Mouse (Mus musculus): Measurements from ENCODE around the gene Tie1. TPM values are rescaled to one million over a fixed set of nuclear protein-coding genes. Genes with fewer than 3 reads are reported as not detected.

Gene Tie1
- polyA plus RNA-seq, 1 experiment from 2014 or later: not detected

DNA sequence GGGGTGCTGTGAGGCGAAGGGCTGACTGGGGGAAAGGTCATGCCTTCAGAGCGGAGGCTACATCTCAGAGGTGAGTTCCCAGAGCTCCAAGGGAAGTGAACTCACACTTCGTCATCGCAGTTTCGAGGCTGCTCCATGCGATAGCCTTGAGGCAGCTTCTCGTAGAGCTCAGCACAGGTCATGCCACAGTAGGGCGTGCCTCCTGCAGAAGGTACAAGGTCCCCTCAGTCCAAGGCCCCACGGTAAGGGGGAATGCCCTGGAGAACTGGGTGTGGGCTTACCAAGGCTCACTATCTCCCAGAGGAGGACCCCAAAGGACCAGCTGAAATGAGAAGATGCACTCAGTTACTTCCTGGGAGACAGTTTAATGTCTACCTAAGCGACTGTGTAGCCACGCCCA is 17.2 kb downstream of the Tie1 start:
- TF ChIP-seq CTCF (IDR thresholded peaks at IDR 0.05): no peak
- H3K27me3 ChIP-seq: no peaks in the 10 kb centered on the region
- in situ Hi-C loops (cut with MboI; ENCODE audit: low pct_unique_long_range_greater_than_20kb): no loop called here
- ChIA-PET CTCF (no interaction called here), POLR2A (no interaction called here)
- no peak for ATAC-seq
- no peak for DNase-seq (ENCODE audit: low read depth, low spot score)

DNA sequence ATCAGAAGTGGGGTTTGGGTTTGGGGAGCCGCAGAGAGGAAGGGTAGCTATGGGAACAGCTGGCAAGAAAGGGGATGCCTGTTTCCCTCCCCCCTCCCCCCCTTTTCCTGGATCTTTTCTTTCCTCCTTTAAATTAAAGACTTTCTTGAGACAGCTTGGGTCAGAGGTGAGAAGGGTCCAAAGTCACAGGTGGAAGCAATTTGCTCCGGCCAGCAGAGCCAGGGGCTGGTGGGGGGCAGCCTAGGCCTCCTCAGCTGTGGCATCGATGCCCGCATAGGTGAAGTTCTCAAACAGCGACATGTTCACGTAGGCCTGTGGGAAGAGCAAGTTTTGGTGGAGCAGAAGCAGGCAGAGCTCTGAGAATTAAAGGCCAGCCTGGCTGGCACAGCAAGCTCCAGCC is 18.6 kb downstream of the Tie1 start:
- ChIA-PET CTCF (no interaction called here), POLR2A (no interaction called here)
- H3K27me3 ChIP-seq: no peaks in the 10 kb centered on the region
- in situ Hi-C loops (cut with MboI; ENCODE audit: low pct_unique_long_range_greater_than_20kb): no loop called here
- TF ChIP-seq CTCF (IDR thresholded peaks at IDR 0.05): no peak
- ATAC-seq (no peak), DNase-seq (ENCODE audit: low read depth, low spot score) (no peak)

DNA sequence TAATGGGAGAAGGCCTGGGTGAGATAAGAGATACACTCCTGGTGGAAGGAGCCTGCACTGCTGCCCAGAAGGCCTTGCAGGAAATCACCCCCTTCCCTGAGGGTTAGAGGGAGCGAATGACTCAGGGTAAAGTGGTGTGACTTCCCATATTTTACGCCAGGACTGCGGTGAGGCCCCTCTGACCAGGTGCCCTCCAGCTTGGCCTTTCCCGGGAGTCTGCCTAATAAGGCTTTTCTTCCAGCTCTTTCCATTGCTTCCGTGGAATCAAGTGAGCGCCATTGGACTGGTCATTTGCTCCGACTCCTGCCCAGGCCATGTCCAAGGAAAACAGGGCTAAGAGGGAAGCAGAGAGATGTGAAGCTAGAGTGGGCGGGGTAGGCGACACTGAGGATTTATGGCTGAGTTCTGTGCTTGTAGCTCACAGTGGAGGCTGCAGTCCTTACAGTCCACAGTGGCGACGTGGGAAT is 24.1 kb downstream of the Tie1 start:
- TF ChIP-seq CTCF (IDR thresholded peaks at IDR 0.05): no peak
- ATAC-seq (no peak), DNase-seq (ENCODE audit: low read depth, low spot score) (no peak)
- CTCF ChIA-PET: no interaction called here
- POLR2A ChIA-PET: no interaction called here
- no peaks in the 10 kb centered on the region for H3K27me3 ChIP-seq
- in situ Hi-C loops (cut with MboI; ENCODE audit: low pct_unique_long_range_greater_than_20kb): no loop called here

DNA sequence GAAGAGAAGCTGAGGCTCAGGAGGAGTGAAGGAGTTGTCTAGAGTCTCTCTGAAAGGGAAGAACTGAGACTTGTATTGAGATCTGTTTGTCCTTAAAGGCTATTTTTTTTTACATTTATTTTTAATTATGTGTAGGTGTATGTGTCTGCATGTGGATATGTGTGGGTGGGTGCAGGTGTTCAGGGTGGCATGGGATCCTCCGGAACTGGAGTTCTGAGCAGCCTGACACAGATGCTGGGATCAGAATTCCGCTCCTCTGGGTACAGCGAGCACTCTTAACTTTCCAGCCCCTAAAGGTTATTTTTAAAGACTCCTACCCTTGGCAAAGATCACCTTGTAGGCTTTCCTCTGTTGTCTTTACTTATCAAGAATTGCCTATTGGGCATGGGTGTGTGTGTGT is 24.9 kb downstream of the Tie1 start:
- in situ Hi-C loops (cut with MboI; ENCODE audit: low pct_unique_long_range_greater_than_20kb): no loop called here
- no peak for DNase-seq (ENCODE audit: low read depth, low spot score)
- TF ChIP-seq CTCF (IDR thresholded peaks at IDR 0.05): no peak
- ChIA-PET CTCF (no interaction called here), POLR2A (no interaction called here)
- ATAC-seq: no peak
- H3K27me3 ChIP-seq: no peaks in the 10 kb centered on the region

DNA sequence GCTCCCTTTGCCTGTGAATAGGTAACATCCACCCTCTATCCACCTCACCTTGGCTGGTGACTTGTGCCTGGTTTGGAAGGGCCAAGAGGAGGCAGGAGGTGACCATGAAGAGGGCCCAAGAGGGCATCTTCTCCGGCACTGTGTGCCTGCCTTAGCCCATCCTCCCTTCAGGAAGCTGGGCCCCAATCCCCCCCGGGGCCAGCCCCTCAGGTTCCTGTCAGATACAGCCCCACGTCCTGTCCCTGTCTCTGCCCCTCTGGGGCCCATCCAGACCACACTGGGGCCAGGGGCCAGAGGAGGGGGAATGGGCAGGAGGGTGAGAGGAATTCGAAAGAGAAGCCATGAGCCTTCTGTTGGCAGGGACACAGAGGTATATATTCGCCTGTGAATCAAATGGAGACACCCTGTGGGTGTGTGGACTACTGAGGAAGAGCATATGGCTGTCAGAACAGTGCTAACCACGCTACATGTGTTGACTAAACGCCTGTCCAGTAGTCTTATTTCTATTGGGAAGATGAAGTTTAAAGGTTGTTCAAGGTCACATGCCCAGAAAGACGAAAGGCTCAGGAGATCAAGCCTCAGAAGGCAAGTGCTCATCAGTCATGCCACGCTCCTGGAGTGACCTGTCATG is 32.4 kb downstream of the Tie1 start, which contains the start of gene Mpl:
Gene Mpl (minus strand): TSS at position 169 of the 631 bp plus-strand sequence.
- ChIA-PET CTCF (no interaction called here), POLR2A (no interaction called here)
- DNase-seq (ENCODE audit: low read depth, low spot score) (no peak), ATAC-seq (no peak)
- TF ChIP-seq CTCF (IDR thresholded peaks at IDR 0.05): no peak
- in situ Hi-C loops (cut with MboI; ENCODE audit: low pct_unique_long_range_greater_than_20kb): no loop called here
- peaks cover 5% of the 10 kb centered on the region for H3K27me3 ChIP-seq

DNA sequence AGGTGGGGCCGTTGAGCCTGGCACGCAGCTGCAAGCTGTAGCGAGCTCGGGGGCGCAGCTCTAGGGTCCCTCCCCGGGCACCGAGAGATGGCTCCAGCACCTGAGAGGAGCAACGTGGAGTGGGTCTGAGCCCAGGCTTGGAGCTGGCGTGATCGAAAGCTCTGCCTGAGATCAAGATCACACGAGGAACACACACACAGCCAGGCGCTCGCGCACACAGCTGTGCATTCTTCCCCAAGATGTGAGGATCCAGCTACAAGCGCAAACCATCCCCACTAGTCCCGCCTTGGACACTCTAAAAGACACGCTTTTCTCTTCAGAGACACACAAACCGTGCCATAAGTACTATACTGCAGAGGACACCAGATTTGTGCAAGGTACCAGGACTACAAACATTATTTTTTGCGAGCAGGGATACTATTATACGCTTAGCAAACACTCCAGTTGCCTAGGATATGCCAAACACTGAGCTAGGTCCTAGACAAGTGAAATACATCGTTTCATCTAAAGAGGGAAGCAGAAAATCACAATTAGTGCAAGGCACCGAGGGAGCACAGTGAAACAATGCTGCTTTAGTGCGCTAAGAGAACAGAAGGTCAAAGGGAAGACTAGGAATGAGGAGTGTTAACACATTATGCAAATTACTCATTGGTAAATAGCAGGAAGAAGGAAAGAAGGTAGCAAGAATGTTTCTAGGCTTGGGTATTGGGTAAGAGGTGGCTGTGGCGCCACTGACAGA is 43.3 kb downstream of the Tie1 start:
- POLR2A ChIA-PET: no interaction called here
- in situ Hi-C loops (cut with MboI; ENCODE audit: low pct_unique_long_range_greater_than_20kb): no loop called here
- TF ChIP-seq CTCF (IDR thresholded peaks at IDR 0.05): no peak
- H3K27me3 ChIP-seq: peaks cover 14% of the 10 kb centered on the region
- CTCF ChIA-PET: interaction anchor here (1.9 kb wide), 1 partner anchor 120 kb away, joined by 4 read pairs; no protein-coding TSS in a partner anchor
- no peak for DNase-seq (ENCODE audit: low read depth, low spot score)
- no peak for ATAC-seq

DNA sequence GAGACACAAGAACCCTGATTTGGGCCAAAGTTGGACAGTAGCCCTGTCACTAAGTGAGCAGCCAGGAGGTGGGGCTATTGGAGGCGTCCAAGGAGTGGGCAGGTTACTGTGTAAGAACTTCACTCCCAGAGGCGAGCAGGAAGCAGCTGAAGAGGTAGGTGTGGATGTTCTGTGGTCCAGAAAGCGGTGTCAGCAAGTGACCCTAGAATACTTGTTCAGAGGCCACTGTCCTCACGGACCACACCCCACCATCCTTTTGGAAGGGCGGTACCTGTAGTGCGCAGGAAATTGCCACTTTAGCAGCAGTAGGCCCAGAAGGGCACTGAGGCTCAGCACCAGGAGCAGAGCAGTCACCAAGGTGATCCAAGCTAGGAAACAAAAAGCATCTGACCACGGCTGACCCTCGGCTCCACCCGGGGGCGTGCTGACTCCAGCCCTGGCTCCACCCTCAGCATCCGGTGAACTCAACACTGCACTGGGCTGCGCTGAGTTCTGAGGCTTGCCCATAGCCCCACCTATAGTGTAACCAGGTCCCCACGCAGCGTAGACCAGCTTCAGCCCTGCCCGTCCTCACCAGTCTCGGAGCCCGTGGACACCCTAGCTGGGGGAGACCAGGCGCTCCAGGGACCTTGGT is 44.0 kb downstream of the Tie1 start:
- in situ Hi-C loops (cut with MboI; ENCODE audit: low pct_unique_long_range_greater_than_20kb): no loop called here
- peaks cover 14% of the 10 kb centered on the region for H3K27me3 ChIP-seq
- ChIA-PET CTCF (interaction anchor here (1.9 kb wide), 1 partner anchor 120 kb away, joined by 4 read pairs; no protein-coding TSS in a partner anchor), POLR2A (no interaction called here)
- DNase-seq (ENCODE audit: low read depth, low spot score): no peak
- no peak for ATAC-seq
- TF ChIP-seq CTCF (IDR thresholded peaks at IDR 0.05): no peak

DNA sequence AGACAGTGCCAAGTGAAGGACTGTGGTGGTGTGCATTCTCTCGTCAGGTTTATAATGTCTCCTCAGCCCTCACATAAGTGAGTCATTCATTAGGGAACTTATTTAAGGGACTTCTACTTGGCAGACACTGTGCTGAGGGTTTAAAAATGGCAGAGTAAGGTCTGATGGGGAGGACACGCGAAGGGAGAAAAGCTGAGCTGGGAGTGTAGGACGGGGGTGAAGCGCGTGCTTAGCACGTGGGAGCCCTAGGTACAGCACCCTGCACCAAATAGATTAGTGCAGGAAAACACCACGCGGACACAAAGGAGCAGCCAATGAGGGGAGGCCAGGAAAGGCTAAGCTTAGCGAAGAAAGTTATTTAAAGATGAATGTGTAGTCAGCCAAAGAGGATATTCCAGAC is 44.8 kb downstream of the Tie1 start:
- no peak for TF ChIP-seq CTCF (IDR thresholded peaks at IDR 0.05)
- H3K27me3 ChIP-seq: peaks cover 14% of the 10 kb centered on the region
- DNase-seq (ENCODE audit: low read depth, low spot score) (no peak), ATAC-seq (no peak)
- ChIA-PET POLR2A (no interaction called here), CTCF (no interaction called here)
- in situ Hi-C loops (cut with MboI; ENCODE audit: low pct_unique_long_range_greater_than_20kb): no loop called here

DNA sequence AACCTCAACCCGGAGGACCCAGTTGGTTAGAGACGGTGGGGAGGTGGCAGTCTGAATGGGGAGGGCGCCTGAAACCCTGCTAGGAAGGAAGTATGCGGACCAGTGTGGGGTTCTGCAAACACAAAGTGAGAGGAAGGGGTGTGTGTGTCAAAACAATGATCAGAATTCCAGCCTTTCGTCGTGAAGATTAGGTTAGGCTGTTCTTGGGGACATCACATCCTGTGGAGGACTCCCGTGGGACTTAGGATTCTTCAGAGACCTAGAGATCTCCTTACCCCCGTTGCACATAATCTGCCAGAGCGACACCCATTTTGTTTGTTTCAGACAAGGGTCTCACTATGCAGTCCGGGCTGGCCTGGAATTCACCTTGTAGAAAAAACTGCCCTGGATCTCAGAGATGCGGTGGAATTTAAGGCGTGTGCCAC is 52.0 kb downstream of the Tie1 start:
- no peak for DNase-seq (ENCODE audit: low read depth, low spot score)
- ATAC-seq: no peak
- CTCF ChIA-PET: no interaction called here
- no peaks in the 10 kb centered on the region for H3K27me3 ChIP-seq
- no peak for TF ChIP-seq CTCF (IDR thresholded peaks at IDR 0.05)
- POLR2A ChIA-PET: no interaction called here
- in situ Hi-C loops (cut with MboI; ENCODE audit: low pct_unique_long_range_greater_than_20kb): no loop called here

DNA sequence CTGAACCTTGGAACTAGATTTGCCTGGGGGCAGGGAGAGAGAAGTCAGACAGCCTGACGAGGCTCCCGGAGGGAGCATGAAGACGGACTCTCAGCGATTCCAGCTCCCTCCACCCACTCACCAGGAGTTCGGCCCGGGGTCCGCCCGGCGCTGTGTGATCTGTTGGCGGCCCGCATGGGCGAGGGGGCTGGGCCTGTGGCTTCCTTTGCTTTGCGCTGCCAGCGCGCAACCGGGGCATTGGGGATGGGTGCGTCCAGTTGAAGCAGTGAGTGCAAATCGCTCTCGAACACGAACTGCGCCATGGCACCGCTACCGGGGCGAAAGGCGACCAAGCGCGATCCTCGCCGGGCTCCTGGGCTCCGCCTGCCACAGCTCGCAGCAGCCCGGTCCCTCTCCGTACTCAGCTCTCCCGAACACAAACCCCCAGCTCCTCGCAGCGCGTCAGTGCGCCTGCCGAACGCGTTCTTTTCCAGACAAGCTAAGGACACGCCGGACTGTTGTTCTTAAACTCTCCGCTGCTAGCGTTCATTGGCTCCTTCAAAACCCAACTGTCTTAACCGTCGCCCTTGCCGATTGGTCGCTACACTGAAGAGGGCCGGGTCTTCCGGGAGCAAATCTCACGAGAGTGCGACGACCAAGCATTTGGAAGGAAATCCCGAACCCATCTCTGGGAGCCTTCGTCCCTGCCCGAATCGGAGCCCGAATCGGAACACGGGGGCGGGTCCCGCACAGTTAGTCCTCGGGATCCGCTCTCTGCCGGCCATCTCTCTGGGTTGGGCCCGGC is 52.8 kb downstream of the Tie1 start, which contains the start of gene Cdc20:
Gene Cdc20 (minus strand): TSS at position 533 of the 784 bp plus-strand sequence.
- ATAC-seq (peak; percentile 92), DNase-seq (ENCODE audit: low read depth, low spot score) (peak; percentile 73)
- TF ChIP-seq CTCF (IDR thresholded peaks at IDR 0.05): no peak
- ChIA-PET POLR2A (interaction anchor here (0.8 kb wide), 1 partner anchor 8 kb away, joined by 3 read pairs; no protein-coding TSS in a partner anchor), CTCF (no interaction called here)
- no peaks in the 10 kb centered on the region for H3K27me3 ChIP-seq
- in situ Hi-C loops (cut with MboI; ENCODE audit: low pct_unique_long_range_greater_than_20kb): no loop called here

Measured in Patski (cell line).